Mouse (Mus musculus) inflammation-experienced regulatory T-cells, adult 6 months (primary cell): ENCODE results near the gene Cabp1. TPM values are rescaled to one million over a fixed set of nuclear protein-coding genes. Genes with fewer than 3 reads are reported as not detected.
A peak's percentile ranks its signal among the peaks of the same experiment; 100 is the strongest.

Experiments used
- ATAC-seq: one replicate; pipeline ENCODE4 v1.8.0; 2017
- polyA plus RNA-seq, 3 experiments: library from polyadenylated mRNA; unstranded; fragments of 100-300 nt; shearing (Covaris generic); gene quantifications; one replicate each; pipeline ENCODE4 v1.2.1; 2017

The Cabp1 gene
- polyA plus RNA-seq, 3 experiments from 2014 or later, result not detected

DNA sequence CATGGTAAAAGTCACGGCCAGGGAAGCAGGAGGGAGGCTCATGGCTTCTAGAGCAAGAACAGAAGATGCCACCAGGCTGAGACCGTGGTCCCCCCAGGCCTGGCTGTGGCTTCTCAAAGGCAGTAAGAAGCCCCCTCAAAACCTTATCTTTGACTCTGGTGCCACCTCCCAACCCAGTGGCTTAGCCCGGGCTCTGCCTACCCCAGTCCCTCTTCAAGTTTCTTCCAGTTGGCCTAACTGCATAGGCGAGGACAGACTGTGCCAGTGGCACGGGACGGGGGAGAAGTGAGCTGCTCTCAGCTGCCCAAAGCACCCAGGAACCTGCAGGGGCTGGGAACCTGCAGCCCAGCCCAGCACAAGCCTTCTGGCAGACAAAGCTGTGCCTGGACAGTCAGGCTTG is 69.5 kb downstream of the Cabp1 start:
- no peak for ATAC-seq

- ATAC-seq, result no peak
Observed at GRCm38 (mm10) chr5:115120978-115121377, 73.2 kb downstream of the Cabp1 start.

DNA sequence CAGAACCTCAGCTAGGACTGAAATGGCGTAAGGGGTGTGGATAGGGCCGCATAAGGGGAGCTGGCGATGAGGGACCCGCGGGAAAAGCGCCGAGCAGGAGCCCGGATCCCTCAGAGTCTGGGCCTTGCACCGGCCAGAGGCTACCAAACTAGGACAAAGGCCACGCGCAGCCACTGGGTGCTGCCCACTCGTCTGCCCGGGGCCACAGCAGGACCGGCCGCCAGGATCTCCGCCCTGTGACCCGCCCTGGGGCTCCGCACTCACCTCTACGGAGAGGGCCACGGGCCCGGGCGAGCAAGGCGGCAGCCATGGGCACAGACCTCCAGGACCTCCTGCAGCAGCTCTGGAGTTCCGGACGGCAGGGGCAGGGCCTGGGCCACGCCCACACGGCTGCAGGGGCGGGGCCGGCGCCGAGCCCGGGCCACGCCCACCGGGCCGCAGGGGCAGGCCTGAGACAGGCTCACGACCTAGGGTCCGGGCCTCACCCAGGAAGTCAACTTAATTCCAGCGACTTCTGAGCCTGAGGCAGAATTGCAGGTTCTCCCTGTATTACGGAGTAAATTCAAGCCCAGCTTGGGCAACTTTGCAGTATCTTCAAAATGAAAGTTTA is 75.1 kb downstream of the Cabp1 start, which contains the start of gene Acads:
Gene Acads, minus strand, starts transcription at position 386 of the 610 bp plus-strand sequence.
- ATAC-seq, result peak; percentile 89

Other genes starting within 250 kb of the Cabp1 start
- gene Hnf1a, start 223.3 kb downstream of the Cabp1 start, polyA plus RNA-seq, result under 1 TPM in 1 of 3 experiments, not detected in 2; 0.17 TPM
- 10 to 100 TPM; 13.6 to 17.2 (median 15.0) TPM for gene Sppl3, start 183.2 kb downstream of the Cabp1 start, polyA plus RNA-seq
- 10 to 100 TPM; 14.8 to 23.2 (median 18.5) TPM for gene Gm10401, start 96.1 kb downstream of the Cabp1 start, polyA plus RNA-seq
- 10 to 100 TPM; 11.3 to 20.2 (median 18.8) TPM for gene Acads, start 75.0 kb downstream of the Cabp1 start, polyA plus RNA-seq
- gene Unc119b, start 59.4 kb downstream of the Cabp1 start, polyA plus RNA-seq, result 10 to 100 TPM; 15.9 to 27.8 (median 21.3) TPM
- gene Mlec, start 36.2 kb downstream of the Cabp1 start, polyA plus RNA-seq, result 10 to 100 TPM; 25.5 to 32.7 (median 30.3) TPM
- 100 to 1,000 TPM; 116 to 141 (median 122) TPM for gene Pop5, start 41.5 kb upstream of the Cabp1 start, polyA plus RNA-seq
- gene Rnf10, start 78.5 kb upstream of the Cabp1 start, polyA plus RNA-seq, result 10 to 100 TPM; 29.8 to 37.7 (median 35.6) TPM
- 10 to 100 TPM; 26.0 to 35.4 (median 31.6) TPM for gene Coq5, start 85.3 kb upstream of the Cabp1 start, polyA plus RNA-seq
- gene Dynll1, start 106.6 kb upstream of the Cabp1 start, polyA plus RNA-seq, result 100 to 1,000 TPM; 360 to 571 (median 381) TPM
- 10 to 100 TPM; 15.7 to 26.8 (median 26.5) TPM for gene Srsf9, start 132.8 kb upstream of the Cabp1 start, polyA plus RNA-seq
- gene Gatc, start 146.8 kb upstream of the Cabp1 start, polyA plus RNA-seq, result 10 to 100 TPM; 10.7 to 12.5 (median 11.3) TPM
- gene Triap1, start 146.8 kb upstream of the Cabp1 start, polyA plus RNA-seq, result 10 to 100 TPM; 40.3 to 56.5 (median 51.5) TPM
- gene Cox6a1, start 154.6 kb upstream of the Cabp1 start, polyA plus RNA-seq, result 100 to 1,000 TPM; 550 to 644 (median 560) TPM
- not detected for gene Msi1, start 235.2 kb upstream of the Cabp1 start, polyA plus RNA-seq